Mouse (Mus musculus) frontal cortex, postnatal 36 days (tissue): ENCODE measurements at regions not wholly inside any gene's neighbourhood (a gene's known extent, or its start where the extent isn't known, plus 50 kb on each side); places are given as distances from the start of the nearest gene placed in this dataset.

Experiments
- DNase-seq, 2 experiments: peaks; one replicate each; pipeline ENCODE4 v3.0.0; 2022; ENCODE audit warnings: low spot score in 2 of 2

GRCm38 (mm10) chr4:52265196-52265595, 173.8 kb upstream of the Smc2 start:
- no peak for DNase-seq

GRCm38 (mm10) chr4:52282458-52282857, 156.6 kb upstream of the Smc2 start:
- no peak for DNase-seq

GRCm38 (mm10) chr4:52284909-52285308, 154.1 kb upstream of the Smc2 start:
- DNase-seq = no peak

GRCm38 (mm10) chr4:52293676-52294075, 145.4 kb upstream of the Smc2 start:
- no peak for DNase-seq

- DNase-seq = no peak
Measured at GRCm38 (mm10) chr4:52299226-52299625, 139.8 kb upstream of the Smc2 start.

GRCm38 (mm10) chr4:52301653-52302052, 137.4 kb upstream of the Smc2 start:
- no peak for DNase-seq

- peak in 1 of 2 experiments; percentile 20 for DNase-seq
Measured at GRCm38 (mm10) chr4:52324300-52324699, 114.7 kb upstream of the Smc2 start.

- peak in 1 of 2 experiments; percentile 11 for DNase-seq
Measured at GRCm38 (mm10) chr4:52331361-52331951, 107.6 kb upstream of the Smc2 start.

GRCm38 (mm10) chr4:52336365-52337017, 102.6 kb upstream of the Smc2 start:
- DNase-seq = no peak

- no peak for DNase-seq
Measured at GRCm38 (mm10) chr4:52341245-52341644, 97.8 kb upstream of the Smc2 start.

GRCm38 (mm10) chr4:52361751-52362150, 77.3 kb upstream of the Smc2 start:
- no peak for DNase-seq

- no peak for DNase-seq
Measured at GRCm38 (mm10) chr4:52365866-52366265, 73.2 kb upstream of the Smc2 start.

GRCm38 (mm10) chr4:52368527-52368926, 70.5 kb upstream of the Smc2 start:
- no peak for DNase-seq
